Mouse (Mus musculus) erythroblast, embryonic 14.5 days (primary cell): Measurements from ENCODE around the gene Ropn1l.

Experiments used
- GATA1 ChIP-seq: IDR thresholded peaks from 2 replicates; pipeline ENCODE4 v1.6.1; 2012; ENCODE audit warnings: low read length, inconsistent platforms, mixed read lengths
- TAL1 ChIP-seq: IDR thresholded peaks from 3 replicates; pipeline ENCODE4 v1.6.1; 2012; ENCODE audit warnings: low read length, inconsistent platforms, mixed read lengths

GRCm38 (mm10) chr15:31436083-31436482 is 17.5 kb downstream of the Ropn1l start:
- TF ChIP-seq GATA1 = no peak
- no peak for TF ChIP-seq TAL1
